Mouse (Mus musculus) E14TG2a.4 (cell line): ENCODE measurements around the gene Prdx5.

Experiments
- CTCF ChIP-seq: conservative IDR thresholded peaks from 2 replicates; pipeline ENCODE4 v1.5.1; 2014; ENCODE audit warnings: low read length
- NANOG ChIP-seq: IDR thresholded peaks from 2 replicates; pipeline ENCODE4 v1.6.1; 2014; ENCODE audit warnings: borderline replicate concordance, low read length, mixed read lengths
- POU5F1 ChIP-seq: IDR thresholded peaks from 2 replicates; pipeline ENCODE4 v1.6.1; 2014; ENCODE audit warnings: low read length, borderline replicate concordance

DNA sequence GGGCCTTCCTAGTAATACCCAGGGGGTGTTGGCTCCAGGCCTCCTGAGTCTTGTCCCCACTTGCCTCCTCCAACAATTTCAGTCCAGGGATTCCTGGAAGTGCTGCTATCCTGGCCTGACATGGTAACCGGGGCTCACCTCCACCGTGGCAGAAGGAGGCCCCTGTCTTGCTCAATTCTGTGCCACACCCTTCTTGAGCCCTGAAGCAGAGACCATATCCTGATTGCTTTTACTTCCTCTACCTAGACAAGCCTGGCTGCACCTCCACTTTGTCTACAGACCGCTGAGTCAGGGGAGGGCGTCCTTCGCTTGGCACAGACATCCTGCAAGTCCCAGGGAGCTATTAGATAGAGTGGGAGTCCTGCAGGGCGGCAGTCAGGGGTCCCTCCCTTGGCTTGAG, 49.2 kb downstream of the Prdx5 start:
- TF ChIP-seq CTCF = no peak
- TF ChIP-seq POU5F1 = no peak
- TF ChIP-seq NANOG = no peak
